Mouse (Mus musculus) right cerebral cortex, postnatal 4 days (tissue): Measurements from ENCODE around the gene Casc1.

Source experiments
- DNase-seq: peaks from one replicate; pipeline ENCODE4 v3.0.0-alpha.2; 2022

Casc1 gene

GRCm38 (mm10) chr6:145202432-145203125 lies 8.2 kb downstream of the Casc1 start:
- DNase-seq = no peak

- no peak for DNase-seq
Measured at GRCm38 (mm10) chr6:145197949-145198686, 12.7 kb downstream of the Casc1 start.

GRCm38 (mm10) chr6:145193446-145193845 lies 17.4 kb downstream of the Casc1 start:
- DNase-seq = no peak

- DNase-seq = no peak
Measured at GRCm38 (mm10) chr6:145193038-145193437, 17.8 kb downstream of the Casc1 start.

GRCm38 (mm10) chr6:145187093-145188088 lies 23.4 kb downstream of the Casc1 start:
- peak; percentile 44 for DNase-seq

GRCm38 (mm10) chr6:145186096-145186495 lies 24.7 kb downstream of the Casc1 start:
- peak; percentile 32 for DNase-seq

GRCm38 (mm10) chr6:145182044-145182443 lies 28.8 kb downstream of the Casc1 start:
- DNase-seq = no peak

GRCm38 (mm10) chr6:145179665-145180064 lies 31.1 kb downstream of the Casc1 start:
- DNase-seq = peak; percentile 70

GRCm38 (mm10) chr6:145176474-145176873 lies 34.3 kb downstream of the Casc1 start:
- DNase-seq = no peak

GRCm38 (mm10) chr6:145175571-145175981 lies 35.2 kb downstream of the Casc1 start:
- DNase-seq = no peak

GRCm38 (mm10) chr6:145173781-145174191 lies 37.0 kb downstream of the Casc1 start:
- DNase-seq = peak; percentile 67

GRCm38 (mm10) chr6:145171892-145172606 lies 38.8 kb downstream of the Casc1 start:
- no peak for DNase-seq

- DNase-seq = no peak
Measured at GRCm38 (mm10) chr6:145160581-145160980, 50.2 kb downstream of the Casc1 start.

GRCm38 (mm10) chr6:145158619-145159018 lies 52.2 kb downstream of the Casc1 start:
- no peak for DNase-seq

GRCm38 (mm10) chr6:145149054-145149453 lies 61.8 kb downstream of the Casc1 start:
- no peak for DNase-seq

GRCm38 (mm10) chr6:145147716-145148115 lies 63.1 kb downstream of the Casc1 start:
- no peak for DNase-seq

- no peak for DNase-seq
Measured at GRCm38 (mm10) chr6:145145173-145145572, 65.6 kb downstream of the Casc1 start.

GRCm38 (mm10) chr6:145141827-145142226 lies 69.0 kb downstream of the Casc1 start:
- DNase-seq = no peak

- no peak for DNase-seq
Measured at GRCm38 (mm10) chr6:145140706-145141105, 70.1 kb downstream of the Casc1 start.

- DNase-seq = no peak
Measured at GRCm38 (mm10) chr6:145139776-145140475, 70.9 kb downstream of the Casc1 start.

- no peak for DNase-seq
Measured at GRCm38 (mm10) chr6:145139236-145139635, 71.6 kb downstream of the Casc1 start.

- DNase-seq = no peak
Measured at GRCm38 (mm10) chr6:145136831-145137230, 74.0 kb downstream of the Casc1 start.
